In the genomic region with DNA sequence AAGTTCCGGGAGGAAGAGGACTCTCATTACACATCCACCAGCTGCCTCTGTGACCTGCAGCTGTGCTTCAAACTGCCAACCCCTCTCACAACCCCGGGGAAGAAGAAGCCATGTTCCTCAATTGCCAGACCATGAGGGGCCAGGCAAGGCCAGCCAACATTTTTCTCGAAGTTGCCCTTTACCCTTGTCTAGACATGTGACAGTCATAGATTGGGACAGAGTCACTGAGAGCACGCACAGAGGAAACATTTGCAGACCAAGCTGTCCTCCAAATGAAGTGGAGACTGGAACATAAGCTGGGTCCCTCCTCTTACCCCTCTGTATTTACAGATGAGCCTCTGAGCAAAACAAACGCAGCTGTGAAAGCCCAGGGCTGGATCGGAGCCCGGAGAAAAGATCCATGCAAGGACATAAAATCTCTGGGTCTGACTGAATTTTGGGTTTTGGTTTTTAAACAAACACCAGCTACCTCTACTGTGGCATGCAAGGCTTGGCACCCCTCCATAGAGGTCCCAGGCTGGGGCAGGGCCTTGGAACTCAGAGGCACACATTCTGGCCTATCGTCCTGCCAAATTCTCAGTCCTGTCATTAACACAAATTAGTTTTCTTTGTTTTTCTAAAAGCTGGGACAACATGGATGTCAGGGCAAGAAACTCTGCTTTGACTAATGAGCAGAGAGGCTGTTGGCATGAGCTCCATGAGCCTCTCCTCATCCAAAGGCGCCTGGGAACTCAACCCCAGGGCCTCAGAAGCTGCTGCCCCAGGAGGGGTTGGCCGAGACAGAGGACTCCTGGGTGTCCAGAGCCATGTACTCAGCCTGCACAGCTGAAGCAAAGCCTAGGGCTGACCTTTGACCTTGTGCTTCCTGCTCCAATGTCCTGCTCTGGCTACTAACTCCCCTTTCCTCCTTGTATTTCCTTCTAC, we compare ENCODE assay signal across 8 mouse cellular contexts. TPM values are rescaled to one million over a fixed set of nuclear protein-coding genes. Genes with fewer than 3 reads are reported as not detected.
DNase-seq lines count a peak whose midpoint lies in the region; ATAC-seq and TF ChIP-seq lines count a peak whose summit lies in the region.

No protein-coding gene starts in this region.

- peak in 1 of 2 experiments; percentile 38 for DNase-seq in cerebellum, adult 2 months
- peak; percentile 67 to 71 for DNase-seq in urinary bladder, postnatal 4 days (ENCODE audit: low spot score in 2 of 2)
- no peak for DNase-seq in urinary bladder, postnatal 25 days (ENCODE audit: low spot score)
- DNase-seq in kidney, adult 11 months, result peak; percentile 76
- DNase-seq in ovary, adult 18-20 months (ENCODE audit: low spot score), result peak; percentile 86

- ATAC-seq in cerebellum, adult (ENCODE audit: insufficient number of reproducible peaks, low FRiP score, low TSS enrichment), result no peak
- no peak for ATAC-seq in limb, embryonic 12.5 days (ENCODE audit: insufficient number of reproducible peaks, insufficient read depth, low FRiP score, low TSS enrichment, low read depth)
- no peak for ATAC-seq in activated CD4-positive, CD25-positive, alpha-beta regulatory T cell, adult 4 months

- peaks cover 74% of the 10 kb centered on the region for H3K36me3 ChIP-seq in limb, embryonic 12.5 days

- H3K9me3 ChIP-seq in limb, embryonic 12.5 days, result no peaks in the 10 kb centered on the region

- 24% methylated on average over 10 of the region's 10 CpGs for WGBS in cerebellum, adult 2 months
- 78% methylated on average over 10 of the region's 10 CpGs for WGBS in limb, embryonic 12.5 days

- TF ChIP-seq POLR2A in cerebellum, adult 2 months (IDR thresholded peaks at IDR 0.05; ENCODE audit: borderline replicate concordance, insufficient read depth, low read length), result no peak

- H3K4me3 ChIP-seq in cerebellum, adult 2 months (replicated peaks; ENCODE audit: insufficient read depth, low read depth, low read length), result no peak overlapping the region
- no peak overlapping the region for H3K4me3 ChIP-seq in limb, embryonic 12.5 days (replicated peaks)

- H3K4me2 ChIP-seq in limb, embryonic 12.5 days, result no peak overlapping the region

- TF ChIP-seq CTCF in cerebellum, adult 2 months (IDR thresholded peaks at IDR 0.05; ENCODE audit: borderline replicate concordance, insufficient read depth, low read depth, low read length), result no peak

- H3K27me3 ChIP-seq in cerebellum, adult 2 months (ENCODE audit: control insufficient read depth, insufficient read depth, low read length), result no peaks in the 10 kb centered on the region
- no peaks in the 10 kb centered on the region for H3K27me3 ChIP-seq in limb, embryonic 12.5 days

- peak overlapping the region; percentile 78 for H3K27ac ChIP-seq in cerebellum, adult 2 months (ENCODE audit: insufficient read depth, low read length)
- peak overlapping the region; percentile 45; the same call in 1 of the 2 replicates for H3K27ac ChIP-seq in limb, embryonic 12.5 days

- peaks cover 49% of the 10 kb centered on the region for H3K4me1 ChIP-seq in cerebellum, adult 2 months (ENCODE audit: control insufficient read depth, insufficient read depth, low read length)
- H3K4me1 ChIP-seq in limb, embryonic 12.5 days (replicated peaks), result peaks cover 48% of the 10 kb centered on the region

- H3K9ac ChIP-seq in limb, embryonic 12.5 days (replicated peaks), result no peak overlapping the region

RNA-seq across cellular contexts. Expression of a gene that starts 36.5 kb away (rescaled TPM):
- 0.41 and 0.46 TPM in 2 replicates for polyA plus RNA-seq in cerebellum, adult 2 months (2012; rRNA removed)
- 0.26 and 0.29 TPM in 2 replicates for polyA plus RNA-seq in limb, embryonic 12.5 days (2016; fragmentation: Nextera tagmentation; extraction: Ambion mirVana)
- under 1 TPM in 1 of 2 experiments, not detected in 1; 0.34 TPM for polyA plus RNA-seq in activated CD4-positive, CD25-positive, alpha-beta regulatory T cell, adult 4 months (2017; shearing (Covaris generic))

RNA-seq across cellular contexts. Expression of a gene that starts 44.4 kb away (rescaled TPM):
- polyA plus RNA-seq in cerebellum, adult 2 months (2012; rRNA removed), result 129 and 135 TPM in 2 replicates
- 269 and 283 TPM in 2 replicates for polyA plus RNA-seq in limb, embryonic 12.5 days (2016; fragmentation: Nextera tagmentation; extraction: Ambion mirVana)
- 100 to 1,000 TPM in 1 of 2 experiments, 10 to 100 TPM in 1; 84.6 to 128 TPM for polyA plus RNA-seq in activated CD4-positive, CD25-positive, alpha-beta regulatory T cell, adult 4 months (2017; shearing (Covaris generic))

RNA-seq across cellular contexts. Expression of a gene that starts 54.1 kb away (rescaled TPM):
- 0.16 TPM in 1 of 2 replicates, not detected in the other for polyA plus RNA-seq in cerebellum, adult 2 months (2012; rRNA removed)
- polyA plus RNA-seq in limb, embryonic 12.5 days (2016; fragmentation: Nextera tagmentation; extraction: Ambion mirVana), result 3.4 and 4.8 TPM in 2 replicates
- 1 to 10 TPM; 2.5 to 2.8 TPM for polyA plus RNA-seq in activated CD4-positive, CD25-positive, alpha-beta regulatory T cell, adult 4 months (2017; shearing (Covaris generic))
